Mouse (Mus musculus) CH12.LX (cell line): ENCODE data around the gene Slc12a7.

Source experiments
- EP300 ChIP-seq: IDR thresholded peaks from 2 replicates; pipeline ENCODE4 v1.6.1; 2011; ENCODE audit warnings: low read length, improper control_type of control experiment
- MAX ChIP-seq: IDR thresholded peaks from 2 replicates; pipeline ENCODE4 v1.6.1; 2011; ENCODE audit warnings: low read length, improper control_type of control experiment
- NELFE ChIP-seq: IDR thresholded peaks from 2 replicates; pipeline ENCODE4 v1.6.1; 2011; ENCODE audit warnings: low read depth, low read length, improper control_type of control experiment
- POLR2A ChIP-seq: IDR thresholded peaks from 2 replicates; pipeline ENCODE4 v1.6.1; 2011; ENCODE audit warnings: low read depth, mild to moderate bottlenecking, improper control_type of control experiment, low read length

- no peak for TF ChIP-seq MAX
- no peak for TF ChIP-seq EP300
- no peak for TF ChIP-seq POLR2A
- TF ChIP-seq NELFE, result no peak
These were observed 104.8 kb downstream of the Slc12a7 start for GRCm38 (mm10) chr13:73837708-73838107.
